Mouse (Mus musculus) embryonic facial prominence, embryonic 15.5 days (tissue): ENCODE data around the gene Ppp1r32. TPM values are rescaled to one million over a fixed set of nuclear protein-coding genes. Genes with fewer than 3 reads are reported as not detected.

Experiments used
- ATAC-seq: fragments of 200-750 bp; cut with Nextera tagmentation; 2 replicates; pipeline ENCODE4 v1.8.0; 2017; ENCODE audit warnings: low read depth, moderate TSS enrichment; ENCODE audit not compliant: insufficient number of reproducible peaks, low FRiP score, low TSS enrichment
- H3K27ac ChIP-seq: fragments of 300-500 bp; sonication (generic); replicated peaks from 2 replicates; pipeline ENCODE4 v1.5.1; 2015; ENCODE audit warnings: mild to moderate bottlenecking, inconsistent platforms
- H3K27me3 ChIP-seq: fragments of 300-500 bp; sonication (generic); 2 replicates; pipeline ENCODE4 v1.6.1; 2015; ENCODE audit warnings: inconsistent platforms
- H3K36me3 ChIP-seq: fragments of 300-500 bp; sonication (generic); 2 replicates; pipeline ENCODE4 v1.6.1; 2015; ENCODE audit warnings: mild to moderate bottlenecking, inconsistent platforms
- H3K4me1 ChIP-seq: fragments of 300-500 bp; sonication (generic); 2 replicates; pipeline ENCODE4 v1.6.1; 2015; ENCODE audit warnings: inconsistent platforms
- H3K4me2 ChIP-seq: fragments of 300-500 bp; sonication (generic); replicated peaks from 2 replicates; pipeline ENCODE4 v1.6.1; 2015; ENCODE audit warnings: mild to moderate bottlenecking, inconsistent platforms
- H3K4me3 ChIP-seq: fragments of 300-500 bp; sonication (generic); replicated peaks from 2 replicates; pipeline ENCODE4 v1.5.1; 2015; ENCODE audit warnings: mild to moderate bottlenecking, inconsistent platforms
- H3K9ac ChIP-seq: fragments of 300-500 bp; sonication (generic); 2 replicates; pipeline ENCODE4 v1.6.1; 2015; ENCODE audit warnings: inconsistent platforms
- H3K9me3 ChIP-seq: fragments of 300-500 bp; sonication (generic); replicated peaks from 2 replicates; pipeline ENCODE4 v1.6.1; 2016; ENCODE audit warnings: inconsistent platforms
- WGBS: fragments of 180-500 bp; shearing (Covaris S2); methylation state at CpG from one replicate; pipeline ENCODE4 v1.1.7; 2015; 5-methylcytosine and 5-hydroxymethylcytosine counted together
- polyA plus RNA-seq: library from polyadenylated mRNA; unstranded; fragments of >200 nt; fragmentation: Nextera tagmentation; extraction: Ambion mirVana; gene quantifications from 2 replicates; pipeline ENCODE4 v1.2.1, GENCODE M21; 2015

Ppp1r32 gene
- polyA plus RNA-seq, 1 experiment from 2014 or later: 6.8 TPM

DNA sequence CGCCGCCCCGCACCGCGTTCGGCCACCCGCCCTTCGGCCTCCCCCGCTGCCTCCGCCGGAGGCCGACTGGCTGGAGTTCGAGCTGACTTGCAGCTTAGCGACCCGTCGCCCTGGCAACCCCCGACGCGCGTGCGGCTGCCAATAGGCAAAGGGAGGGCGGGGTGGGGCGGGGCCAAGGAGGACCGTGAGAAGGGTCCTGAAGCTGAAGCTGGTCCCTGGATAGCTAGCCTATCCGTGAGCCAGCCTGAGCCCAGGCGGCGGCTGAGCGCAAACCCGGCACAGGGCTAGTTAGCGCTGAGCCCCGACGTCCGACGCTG lies 25.3 kb downstream of the Ppp1r32 start:
- no peak overlapping the region for H3K27ac ChIP-seq
- WGBS: 7% methylated on average over 33 of the region's 34 CpGs

GRCm38 (mm10) chr19:10456752-10457483 lies 25.8 kb downstream of the Ppp1r32 start, which contains the start of gene Lrrc10b:
Gene Lrrc10b, minus strand, starts transcription at chr19:10457473.
- Histone ChIP-seq H3K36me3 (no peaks in the 10 kb centered on the region), H3K9ac (peak within 1 kb of the TSS; percentile 21; the same call in 1 of the 2 replicates), H3K4me1 (peaks cover 22% of the 10 kb centered on the region), H3K4me2 (peak within 1 kb of the TSS; percentile 93), H3K4me3 (peak within 1 kb of the TSS; percentile 47), H3K9me3 (no peaks in the 10 kb centered on the region), H3K27ac (no peak within 1 kb of the TSS; the same call in 1 of the 2 replicates), H3K27me3 (peaks cover 75% of the 10 kb centered on the region)
- WGBS: under 1% methylated on average over 94 of the region's 96 CpGs
- peak; percentile 41 for ATAC-seq

More for the DNA sequence above, 25.3 kb downstream of the Ppp1r32 start:
- peaks cover 76% of the 10 kb centered on the region for H3K27me3 ChIP-seq
- peak; percentile 86 for ATAC-seq
- H3K9ac ChIP-seq: no peak overlapping the region
- peak overlapping the region; percentile 47 for H3K4me3 ChIP-seq
- peaks cover 22% of the 10 kb centered on the region for H3K4me1 ChIP-seq
- peak overlapping the region; percentile 93 for H3K4me2 ChIP-seq
- H3K9me3 ChIP-seq: no peaks in the 10 kb centered on the region
- H3K36me3 ChIP-seq: no peaks in the 10 kb centered on the region

DNA sequence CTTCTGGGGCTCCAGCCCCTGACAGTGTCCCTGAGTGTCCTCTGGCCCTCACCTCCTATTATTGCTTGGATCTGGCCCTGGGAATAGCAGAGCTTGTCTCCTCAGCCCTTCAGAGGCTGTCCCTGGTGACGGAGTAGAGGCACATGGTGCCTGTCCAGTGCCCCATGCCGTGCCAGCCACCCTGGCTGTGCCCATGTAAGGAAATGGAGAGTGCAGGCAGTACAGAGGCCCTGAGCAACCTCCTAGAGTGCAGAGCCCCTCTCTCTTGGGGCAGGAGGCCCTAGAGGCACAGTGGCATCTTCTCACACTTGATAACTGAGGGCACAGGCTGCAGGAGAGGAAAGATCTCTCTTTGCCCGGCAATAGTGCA lies 27.3 kb downstream of the Ppp1r32 start:
- no peak overlapping the region for H3K9ac ChIP-seq
- H3K27ac ChIP-seq: no peak overlapping the region
- no peak for ATAC-seq
- no peaks in the 10 kb centered on the region for H3K9me3 ChIP-seq
- no peak overlapping the region for H3K4me2 ChIP-seq
- H3K36me3 ChIP-seq: no peaks in the 10 kb centered on the region
- 79% methylated on average over 3 of the region's 3 CpGs for WGBS
- H3K4me1 ChIP-seq: peaks cover 22% of the 10 kb centered on the region
- peaks cover 63% of the 10 kb centered on the region for H3K27me3 ChIP-seq
- H3K4me3 ChIP-seq: no peak overlapping the region

- Histone ChIP-seq H3K9me3 (no peaks in the 10 kb centered on the region), H3K4me3 (no peak overlapping the region), H3K4me1 (peaks cover 22% of the 10 kb centered on the region), H3K4me2 (no peak overlapping the region), H3K36me3 (no peaks in the 10 kb centered on the region), H3K27ac (no peak overlapping the region), H3K27me3 (peaks cover 60% of the 10 kb centered on the region), H3K9ac (no peak overlapping the region)
- no peak for ATAC-seq
- WGBS: 70% methylated on average over 4 of the region's 4 CpGs
Observed at GRCm38 (mm10) chr19:10454718-10455436, 27.9 kb downstream of the Ppp1r32 start.

GRCm38 (mm10) chr19:10449708-10450107 lies 33.0 kb downstream of the Ppp1r32 start:
- Histone ChIP-seq H3K4me2 (no peak overlapping the region), H3K27ac (no peak overlapping the region), H3K9ac (no peak overlapping the region), H3K4me1 (no peaks in the 10 kb centered on the region), H3K36me3 (no peaks in the 10 kb centered on the region), H3K4me3 (no peak overlapping the region), H3K9me3 (no peaks in the 10 kb centered on the region), H3K27me3 (peaks cover 8% of the 10 kb centered on the region)
- ATAC-seq: no peak
- WGBS: 0% methylated on average over 3 of the region's 3 CpGs

DNA sequence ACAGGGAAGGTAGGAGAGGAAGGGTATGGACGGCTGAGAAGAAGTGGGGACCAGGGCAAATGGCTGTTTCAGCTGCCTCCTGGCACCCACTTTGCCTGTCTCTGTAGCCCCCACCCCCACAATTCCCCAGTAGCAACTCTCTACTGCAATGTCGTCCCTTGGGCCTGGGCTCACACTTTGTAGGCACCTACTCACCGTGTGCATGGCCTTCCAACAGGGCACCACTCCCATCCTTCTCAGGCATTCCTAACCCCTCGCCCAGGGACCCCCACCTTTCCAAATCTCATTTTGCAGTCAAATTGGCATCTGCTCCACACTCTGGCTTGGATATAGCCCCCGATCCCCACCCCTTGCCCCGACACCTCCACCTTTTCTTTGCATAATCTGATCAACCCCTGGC lies 33.5 kb downstream of the Ppp1r32 start:
- H3K4me1 ChIP-seq: no peaks in the 10 kb centered on the region
- H3K36me3 ChIP-seq: no peaks in the 10 kb centered on the region
- no peak overlapping the region for H3K4me2 ChIP-seq
- no peak overlapping the region for H3K27ac ChIP-seq
- H3K4me3 ChIP-seq: no peak overlapping the region
- H3K9ac ChIP-seq: no peak overlapping the region
- 71% methylated on average over 6 of the region's 6 CpGs for WGBS
- no peaks in the 10 kb centered on the region for H3K9me3 ChIP-seq
- no peak for ATAC-seq
- 0 out of 2 replicates have a peak, but pooled peaks cover 4% of the 10 kb centered on the region for H3K27me3 ChIP-seq

DNA sequence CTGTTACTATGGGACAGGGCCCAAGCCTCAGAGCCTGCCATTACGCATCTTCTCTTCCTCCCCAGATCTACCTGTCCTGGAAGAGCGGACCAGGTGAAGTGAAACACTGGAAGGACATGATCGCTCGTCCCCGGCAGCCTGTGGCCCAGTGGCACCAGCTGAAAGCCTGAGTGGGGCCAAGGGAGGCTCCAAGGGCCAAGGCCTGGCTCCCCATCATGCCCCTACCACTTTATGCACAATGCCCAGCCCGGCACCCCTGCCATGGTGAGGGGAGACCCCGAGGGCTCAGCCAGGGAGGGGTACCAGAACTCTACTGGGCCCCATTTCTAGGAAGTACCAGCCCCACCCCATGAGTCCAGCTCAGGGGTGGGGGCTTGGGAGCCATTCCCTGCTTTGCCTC lies 34.5 kb downstream of the Ppp1r32 start:
- no peak for ATAC-seq
- Histone ChIP-seq H3K4me1 (no peaks in the 10 kb centered on the region), H3K9ac (no peak overlapping the region), H3K27me3 (0 out of 2 replicates have a peak, but pooled peaks cover 4% of the 10 kb centered on the region), H3K36me3 (no peaks in the 10 kb centered on the region), H3K4me3 (no peak overlapping the region), H3K9me3 (no peaks in the 10 kb centered on the region), H3K27ac (no peak overlapping the region), H3K4me2 (no peak overlapping the region)
- WGBS: 92% methylated on average over 7 of the region's 7 CpGs

GRCm38 (mm10) chr19:10444685-10445369 lies 37.9 kb downstream of the Ppp1r32 start:
- H3K9me3 ChIP-seq: no peaks in the 10 kb centered on the region
- no peak overlapping the region for H3K4me2 ChIP-seq
- no peak overlapping the region for H3K9ac ChIP-seq
- H3K4me3 ChIP-seq: no peak overlapping the region
- no peaks in the 10 kb centered on the region for H3K27me3 ChIP-seq
- 88% methylated on average over 15 of the region's 15 CpGs for WGBS
- no peak for ATAC-seq
- no peaks in the 10 kb centered on the region for H3K4me1 ChIP-seq
- H3K27ac ChIP-seq: no peak overlapping the region
- no peaks in the 10 kb centered on the region for H3K36me3 ChIP-seq

- WGBS: 56% methylated on average over 1 of the region's 1 CpGs
- Histone ChIP-seq H3K9me3 (no peaks in the 10 kb centered on the region), H3K4me2 (no peak overlapping the region), H3K9ac (no peak overlapping the region), H3K27me3 (no peaks in the 10 kb centered on the region), H3K4me1 (no peaks in the 10 kb centered on the region), H3K27ac (no peak overlapping the region), H3K36me3 (no peaks in the 10 kb centered on the region), H3K4me3 (no peak overlapping the region)
- ATAC-seq: no peak
Observed at GRCm38 (mm10) chr19:10437521-10437920, 45.2 kb downstream of the Ppp1r32 start.

DNA sequence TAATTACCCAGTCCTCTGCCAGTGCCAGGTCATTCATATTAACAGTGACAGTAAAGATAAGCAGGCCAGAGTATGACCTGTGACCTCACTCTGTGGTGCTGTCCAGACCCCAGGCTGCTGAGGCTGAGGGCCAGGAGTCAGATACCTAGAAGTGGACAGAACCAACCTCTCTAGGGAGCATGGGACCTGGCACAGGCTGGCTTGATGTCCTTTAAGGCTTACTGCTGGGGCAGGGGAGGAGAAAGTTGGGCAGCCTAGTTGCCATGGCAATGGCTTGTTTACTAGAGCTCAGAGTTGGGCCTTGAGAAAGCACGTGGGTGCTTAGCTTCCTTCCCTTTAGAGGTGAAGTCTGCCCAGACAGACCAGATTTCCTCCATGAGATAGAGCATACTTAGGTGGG lies 46.0 kb downstream of the Ppp1r32 start:
- no peaks in the 10 kb centered on the region for H3K4me1 ChIP-seq
- no peak for ATAC-seq
- H3K36me3 ChIP-seq: no peaks in the 10 kb centered on the region
- no peak overlapping the region for H3K4me2 ChIP-seq
- no peak overlapping the region for H3K9ac ChIP-seq
- no peak overlapping the region for H3K27ac ChIP-seq
- no peaks in the 10 kb centered on the region for H3K9me3 ChIP-seq
- H3K27me3 ChIP-seq: no peaks in the 10 kb centered on the region
- 36% methylated on average over 1 of the region's 1 CpGs for WGBS
- no peak overlapping the region for H3K4me3 ChIP-seq

GRCm38 (mm10) chr19:10435908-10436307 lies 46.8 kb downstream of the Ppp1r32 start:
- no peak for ATAC-seq
- Histone ChIP-seq H3K9me3 (no peaks in the 10 kb centered on the region), H3K4me3 (no peak overlapping the region), H3K4me2 (no peak overlapping the region), H3K27ac (no peak overlapping the region), H3K36me3 (no peaks in the 10 kb centered on the region), H3K27me3 (no peaks in the 10 kb centered on the region), H3K9ac (no peak overlapping the region), H3K4me1 (no peaks in the 10 kb centered on the region)
- WGBS: 36% methylated on average over 3 of the region's 3 CpGs
